Mouse (Mus musculus) cerebellum, postnatal 25 days (tissue): Measurements from ENCODE around the gene Lrp8.

ENCODE experiments used
- DNase-seq, 2 experiments: peaks; one replicate each; pipeline ENCODE4 v3.0.0; 2021; ENCODE audit warnings: mixed read lengths in 2 of 2

Gene Lrp8

DNA sequence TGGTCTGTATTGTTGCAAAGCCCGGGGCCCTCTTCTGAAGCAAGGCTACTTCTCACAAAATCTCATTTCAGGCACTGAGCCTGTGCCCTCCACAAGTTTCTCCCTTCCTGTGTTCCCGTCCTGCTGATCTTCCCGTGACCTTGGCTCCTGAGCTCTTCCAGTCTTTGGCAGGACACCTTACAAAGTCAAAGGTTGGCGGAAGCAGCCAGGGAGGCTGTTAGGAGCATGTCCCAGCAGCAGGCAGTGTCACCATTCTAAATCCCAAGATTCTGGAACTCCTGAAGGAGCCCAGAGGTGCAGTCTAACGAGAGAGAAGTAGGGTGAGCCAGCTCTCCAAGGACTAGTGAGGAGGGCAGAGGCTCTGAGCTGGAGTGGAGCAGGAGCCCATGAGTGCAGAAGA lies 46.5 kb downstream of the Lrp8 start:
- DNase-seq: peak; percentile 1 to 5

DNA sequence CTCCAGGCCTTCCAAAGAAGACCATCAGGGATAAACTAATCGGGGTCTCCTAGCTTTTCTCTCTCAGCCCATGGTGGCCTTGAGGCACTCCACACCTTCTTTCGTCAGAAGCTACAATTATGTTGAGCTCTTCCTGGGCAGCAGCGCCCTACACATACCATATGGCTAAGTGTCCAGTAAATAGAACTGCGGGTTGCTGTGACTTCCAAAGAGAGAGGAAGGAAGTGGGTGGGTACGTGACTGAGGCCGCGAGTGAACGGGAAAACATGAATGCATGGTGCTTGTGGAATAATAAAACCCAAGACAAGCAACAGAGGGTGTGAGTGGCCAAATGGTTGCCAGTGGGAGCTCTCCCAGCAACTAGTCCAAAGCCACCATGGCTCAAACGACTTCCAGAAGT lies 47.6 kb downstream of the Lrp8 start:
- DNase-seq: peak in 1 of 2 experiments; percentile 1

DNA sequence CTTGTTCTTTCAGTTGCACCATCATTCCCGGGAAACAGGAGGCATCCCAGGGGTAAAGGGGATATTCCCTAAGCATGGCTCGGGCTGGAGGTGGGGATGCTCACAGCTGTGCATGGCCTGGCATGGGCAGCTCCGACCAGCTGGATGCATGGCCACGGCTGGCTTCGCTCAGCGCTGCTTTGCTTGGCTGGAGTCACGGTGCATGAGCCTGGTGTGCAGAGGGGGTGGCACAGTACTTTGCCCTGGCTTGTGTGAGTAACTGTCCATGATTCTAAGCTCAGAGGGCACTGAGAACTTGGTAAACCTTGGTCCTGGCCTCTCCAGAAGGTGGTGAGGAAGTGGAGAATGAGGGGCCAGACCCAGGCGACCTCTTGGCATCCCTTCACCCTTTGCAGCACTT lies 48.0 kb downstream of the Lrp8 start:
- DNase-seq: peak in 1 of 2 experiments; percentile 5

DNA sequence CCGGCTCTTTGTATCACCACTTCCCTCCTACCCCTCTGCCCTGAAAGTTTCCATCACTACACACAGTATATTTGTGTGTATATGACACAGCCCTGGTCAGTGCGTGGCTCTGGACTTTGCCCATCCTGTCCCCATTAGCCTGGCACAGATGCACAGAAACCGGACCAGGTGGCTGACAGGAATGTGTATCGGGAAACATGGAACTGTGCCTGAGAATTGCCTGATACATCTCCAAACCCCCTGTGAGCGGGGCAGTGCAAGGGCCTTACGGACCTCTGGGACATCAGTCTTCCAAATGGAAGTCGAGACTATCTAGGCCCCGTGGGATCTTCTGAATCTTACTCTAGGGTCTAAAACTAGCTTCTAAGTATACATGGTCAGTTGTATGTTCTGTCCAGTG lies 51.3 kb downstream of the Lrp8 start:
- DNase-seq: peak; percentile 20 to 53

DNA sequence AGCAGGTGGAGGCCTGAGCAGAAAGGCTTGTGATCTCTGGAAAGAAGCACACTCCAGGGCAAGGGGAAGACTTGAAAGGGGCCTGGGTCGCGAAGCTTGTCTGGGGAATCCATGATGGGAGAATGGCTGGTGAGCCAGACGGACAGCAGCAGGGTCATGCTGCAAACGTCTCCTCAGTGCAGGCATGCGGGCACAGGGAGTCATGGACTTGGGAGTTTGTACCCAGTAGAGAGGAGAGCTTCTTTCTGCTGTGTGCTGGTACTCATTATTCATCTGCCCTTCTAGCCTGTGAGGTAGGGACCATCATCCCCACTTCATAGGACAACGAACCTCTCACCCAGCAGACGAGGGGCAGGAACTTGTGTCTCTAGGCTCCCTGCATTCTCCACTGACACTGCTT lies 51.8 kb downstream of the Lrp8 start:
- peak in 1 of 2 experiments; percentile 4 for DNase-seq

DNA sequence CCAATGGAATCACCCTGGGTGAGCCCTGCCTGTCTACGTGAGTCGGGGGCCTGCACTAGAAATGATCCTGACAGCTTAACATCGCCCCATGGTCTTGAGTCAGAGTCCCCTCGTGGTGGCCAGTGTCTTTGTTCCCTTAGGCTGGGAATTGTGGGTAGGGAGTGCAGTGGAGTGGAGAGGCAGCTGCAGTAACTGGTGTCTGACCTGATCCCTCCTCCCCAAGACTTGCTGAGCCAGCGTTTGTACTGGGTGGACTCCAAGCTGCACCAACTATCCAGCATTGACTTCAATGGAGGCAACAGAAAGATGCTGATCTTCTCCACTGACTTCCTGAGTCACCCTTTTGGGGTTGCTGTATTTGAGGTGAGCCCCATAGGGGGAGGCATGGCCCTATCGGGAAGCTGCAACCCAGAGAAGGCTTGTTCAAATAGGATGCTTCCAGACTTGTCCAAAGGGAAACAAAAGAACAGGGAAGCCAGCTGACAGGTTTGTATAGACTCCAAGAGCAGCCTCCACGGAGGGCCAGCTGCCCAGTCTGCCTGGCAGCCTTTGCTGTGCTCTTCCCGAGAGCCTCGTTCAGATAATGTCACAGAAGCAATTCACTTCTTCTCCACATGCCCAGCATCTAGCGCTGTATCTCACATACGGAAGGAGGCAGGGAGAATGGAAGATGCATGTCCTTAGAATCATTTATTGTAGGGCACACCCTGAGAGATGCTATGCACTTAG lies 55.1 kb downstream of the Lrp8 start:
- DNase-seq: peak; percentile 65 to 77

DNA sequence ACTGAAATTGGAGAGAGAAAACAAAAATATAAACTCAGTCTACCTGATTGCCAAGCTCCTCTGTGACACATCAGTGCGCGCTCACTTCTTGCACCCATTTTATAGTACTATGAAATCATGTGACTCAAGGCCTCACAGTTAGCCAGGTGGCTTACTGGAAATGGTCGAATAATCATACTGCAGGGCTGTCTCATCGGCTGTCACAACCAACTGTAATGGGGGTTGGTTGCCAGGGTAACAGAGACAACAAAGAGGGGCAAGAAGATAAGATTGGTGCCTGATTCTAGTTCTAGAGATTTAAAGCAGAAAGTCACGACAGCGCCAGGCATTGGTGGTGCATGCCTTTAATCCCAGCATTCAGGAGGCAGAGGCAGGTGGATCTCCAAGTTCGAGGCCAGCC lies 56.9 kb downstream of the Lrp8 start:
- no peak for DNase-seq

DNA sequence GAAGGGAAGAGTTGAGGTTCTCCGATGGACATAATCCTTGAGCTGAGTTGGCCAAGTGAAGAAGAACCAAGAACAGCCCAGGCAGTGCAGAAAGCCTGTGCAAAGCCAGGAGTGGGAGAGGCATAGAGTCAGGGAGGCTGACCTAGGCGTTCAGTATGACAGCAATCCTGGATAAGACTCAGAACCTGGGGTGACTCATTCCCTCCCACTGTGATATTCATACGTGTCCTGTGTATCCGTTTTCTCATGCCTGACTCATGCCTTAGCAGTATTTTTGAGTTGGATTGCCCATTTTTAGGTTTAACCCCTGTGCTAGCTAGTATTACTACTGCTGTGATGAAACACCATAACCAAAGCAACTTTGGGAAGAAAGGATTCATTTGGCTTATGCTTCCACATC lies 62.8 kb downstream of the Lrp8 start:
- no peak for DNase-seq

DNA sequence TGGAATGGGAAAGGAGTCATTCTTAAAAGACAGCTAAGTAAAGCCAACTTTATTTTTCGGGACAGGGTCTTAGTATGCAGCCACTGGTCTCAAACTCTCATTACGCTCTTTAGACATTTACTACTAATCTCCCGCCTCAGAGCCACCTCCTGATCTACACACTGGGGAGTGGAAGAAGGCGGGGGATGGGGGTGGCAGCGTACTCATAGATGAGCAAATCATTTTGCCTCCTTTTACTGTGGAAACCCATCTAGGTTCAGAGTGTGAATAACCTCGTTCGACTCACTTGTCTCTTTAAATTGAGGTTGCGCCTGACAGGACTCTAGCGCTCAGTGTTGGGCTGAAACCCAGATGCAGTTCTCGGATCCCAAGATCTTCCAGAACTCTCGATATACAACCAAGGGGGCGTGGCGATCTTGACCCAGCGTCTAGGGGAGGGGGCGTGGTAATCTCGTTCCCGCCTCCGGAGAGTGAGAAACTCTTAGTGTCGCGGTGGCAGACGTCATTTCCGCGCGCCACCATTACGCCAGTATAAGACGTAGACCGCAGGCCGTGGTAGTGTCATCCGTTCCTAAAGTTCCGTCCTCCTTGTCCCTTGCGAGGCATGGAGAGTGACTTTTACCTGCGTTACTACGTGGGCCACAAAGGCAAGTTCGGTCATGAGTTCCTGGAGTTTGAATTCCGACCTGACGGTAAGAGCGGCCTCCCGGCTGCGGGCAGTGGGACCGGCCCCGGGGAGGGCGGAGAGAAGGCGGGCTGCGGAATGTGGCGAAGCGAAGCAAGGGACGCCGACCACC lies 77.4 kb downstream of the Lrp8 start, which contains the start of gene Magoh:
Gene Magoh (plus strand): TSS at position 502 of the 797 bp plus-strand sequence.
- DNase-seq: peak; percentile 95 to 98

DNA sequence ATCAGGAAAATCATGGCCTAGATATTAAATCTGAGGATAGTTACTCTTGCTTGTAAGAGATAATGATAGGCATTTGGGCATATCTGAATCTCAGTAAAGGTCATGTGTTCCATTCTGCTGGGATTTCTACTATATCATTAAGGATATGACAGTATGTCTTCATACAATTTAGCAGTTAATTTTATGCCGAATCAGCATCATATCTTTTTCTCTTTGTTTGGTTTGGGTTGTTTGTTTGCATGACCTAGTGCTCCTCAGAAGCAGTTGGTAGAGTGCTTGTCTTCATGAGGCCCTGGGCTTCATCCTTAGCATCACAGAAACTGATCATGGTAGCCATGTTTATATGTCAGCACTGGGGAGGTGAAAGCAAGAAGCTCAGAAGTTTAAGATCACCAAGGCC lies 79.6 kb downstream of the Lrp8 start:
- DNase-seq: no peak

DNA sequence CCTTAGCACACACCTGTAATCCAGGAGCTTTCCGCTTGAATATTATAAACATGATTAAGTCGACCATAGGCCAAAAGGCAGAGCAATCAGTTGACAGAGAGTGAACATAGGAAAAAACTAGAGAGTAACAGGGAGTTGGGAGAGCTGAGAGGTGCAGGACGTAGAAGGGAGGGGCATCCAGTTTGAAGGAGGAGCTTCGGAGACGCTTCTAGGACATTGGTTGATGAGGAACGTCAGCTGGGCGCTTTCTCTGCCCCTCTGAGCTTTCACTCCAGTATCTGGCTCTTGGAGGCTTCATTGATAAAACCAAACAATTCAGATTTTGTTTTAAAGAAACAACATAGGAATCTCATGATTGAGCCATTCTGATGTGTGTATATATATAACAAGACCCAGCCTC lies 84.3 kb downstream of the Lrp8 start:
- no peak for DNase-seq

DNA sequence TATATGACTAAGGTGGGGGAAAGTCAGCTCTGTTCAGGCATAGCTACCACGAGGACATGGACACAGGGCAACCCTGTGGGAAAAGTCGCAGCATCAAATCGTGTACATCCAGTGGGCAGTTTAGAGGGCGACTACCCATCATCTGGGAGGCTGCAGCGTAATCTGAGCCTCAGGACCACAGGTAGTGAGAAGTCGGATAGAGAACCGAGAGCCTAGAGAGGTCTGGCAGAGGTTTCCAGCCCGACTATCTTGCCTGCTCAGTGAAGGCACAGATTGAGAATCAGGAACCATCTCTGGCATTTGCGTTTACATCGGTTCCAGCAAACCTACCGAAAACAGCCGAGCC lies 87.3 kb downstream of the Lrp8 start:
- DNase-seq: no peak

DNA sequence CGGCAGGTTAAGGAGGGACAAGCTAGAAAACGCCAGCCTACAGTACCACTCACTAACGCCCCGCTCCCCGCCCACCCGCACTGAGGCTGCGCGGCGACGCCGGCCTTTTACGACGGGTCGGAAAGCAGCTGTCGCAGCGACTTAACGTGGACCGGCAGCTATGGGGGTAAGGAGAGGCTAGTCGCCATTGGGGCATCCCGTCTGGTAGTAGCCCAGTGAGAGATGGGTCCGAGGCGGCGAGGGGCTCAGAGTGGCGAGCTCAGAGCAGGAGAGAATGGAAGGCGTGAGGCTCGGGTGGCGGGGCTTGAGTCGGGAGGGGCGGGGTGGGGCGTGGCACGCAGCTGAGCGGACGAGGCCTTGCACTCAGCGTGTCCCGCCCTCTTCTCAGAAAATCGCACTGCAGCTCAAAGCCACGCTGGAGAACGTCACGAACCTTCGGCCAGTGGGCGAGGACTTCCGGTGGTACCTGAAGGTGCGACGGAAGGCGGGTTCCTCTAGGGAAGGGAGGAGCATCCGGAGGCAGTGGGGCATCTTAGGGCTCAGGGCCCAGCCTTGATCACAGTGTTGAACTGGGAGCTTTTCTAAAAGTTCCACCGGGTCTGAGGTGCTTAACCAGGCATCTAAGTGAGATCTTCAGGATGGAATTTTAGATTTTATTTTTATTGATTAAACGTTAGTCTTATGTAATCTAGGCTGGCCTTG lies 87.8 kb downstream of the Lrp8 start, which contains the start of gene 0610037L13Rik:
Gene 0610037L13Rik (plus strand): TSS at position 83 of the 702 bp plus-strand sequence.
- peak; percentile 96 for DNase-seq

DNA sequence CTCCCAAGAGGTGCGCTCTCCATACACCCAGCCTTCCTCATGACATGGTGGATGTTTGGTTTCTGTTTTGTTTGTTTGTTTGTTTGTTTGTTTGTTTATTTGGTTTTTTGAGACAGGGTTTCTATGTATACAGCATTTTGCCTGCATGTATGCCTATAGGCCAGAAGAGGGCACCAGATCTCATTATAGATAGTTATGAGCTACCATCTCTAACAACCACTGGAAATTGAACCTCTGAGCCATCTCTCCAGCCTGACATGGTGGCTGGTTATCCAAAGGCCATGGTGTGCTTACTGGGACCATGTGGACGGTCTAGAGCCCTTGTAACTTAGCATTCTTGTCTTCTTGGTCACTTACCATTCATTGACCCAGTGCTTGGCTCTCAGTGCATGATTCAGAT lies 90.6 kb downstream of the Lrp8 start:
- DNase-seq: no peak

DNA sequence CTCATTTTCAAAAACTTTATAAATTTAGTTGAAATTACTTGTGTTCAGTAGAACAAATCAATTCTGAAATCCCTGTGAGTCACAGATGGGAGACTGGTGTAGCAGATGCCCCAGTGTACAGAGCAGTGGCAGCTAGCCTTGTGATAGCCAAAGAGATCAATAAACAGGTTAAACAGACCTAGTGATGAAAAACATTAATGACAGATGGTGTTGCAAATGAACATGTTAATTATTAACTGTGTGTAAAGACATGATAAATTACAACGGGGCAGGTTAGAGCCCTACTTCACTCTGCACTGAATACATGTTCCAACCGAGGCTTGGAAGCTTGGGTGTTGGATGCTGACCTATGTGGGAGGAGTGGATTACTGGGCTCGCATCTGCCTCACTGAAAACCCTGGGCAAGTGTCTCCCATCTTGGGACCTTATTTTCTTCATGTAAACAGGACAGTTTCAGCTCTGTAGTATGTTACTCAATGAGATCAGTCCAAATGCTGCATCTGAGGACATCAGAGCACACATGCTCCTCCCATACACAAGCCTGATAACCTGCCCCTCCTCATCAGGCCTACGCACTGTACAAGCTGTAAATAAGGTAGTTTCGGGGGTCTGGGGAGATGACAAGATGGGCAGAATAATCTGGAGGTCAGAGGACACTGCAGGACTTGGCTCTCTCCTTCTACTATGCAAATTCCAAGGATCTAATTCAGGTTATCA lies 97.3 kb downstream of the Lrp8 start:
- no peak for DNase-seq

DNA sequence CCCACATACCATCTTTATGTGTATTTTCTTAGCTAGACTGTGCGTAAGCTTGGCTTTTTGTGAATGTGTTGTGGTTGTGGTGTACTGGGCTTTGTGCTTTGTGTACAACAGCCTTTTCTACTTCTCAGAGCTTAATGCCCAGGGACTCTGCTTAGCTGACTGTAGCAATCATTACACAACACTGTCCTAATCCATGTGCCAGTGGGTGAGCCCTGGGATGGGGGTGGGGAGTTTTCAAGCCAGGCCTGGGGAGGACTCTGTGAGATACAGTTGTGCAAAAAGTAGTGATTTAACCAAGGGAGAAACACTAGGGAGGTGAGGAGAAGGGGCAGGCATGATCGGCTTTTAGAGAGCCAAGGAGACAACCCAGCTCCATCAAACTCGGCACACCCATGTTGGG lies 98.1 kb downstream of the Lrp8 start:
- no peak for DNase-seq

DNA sequence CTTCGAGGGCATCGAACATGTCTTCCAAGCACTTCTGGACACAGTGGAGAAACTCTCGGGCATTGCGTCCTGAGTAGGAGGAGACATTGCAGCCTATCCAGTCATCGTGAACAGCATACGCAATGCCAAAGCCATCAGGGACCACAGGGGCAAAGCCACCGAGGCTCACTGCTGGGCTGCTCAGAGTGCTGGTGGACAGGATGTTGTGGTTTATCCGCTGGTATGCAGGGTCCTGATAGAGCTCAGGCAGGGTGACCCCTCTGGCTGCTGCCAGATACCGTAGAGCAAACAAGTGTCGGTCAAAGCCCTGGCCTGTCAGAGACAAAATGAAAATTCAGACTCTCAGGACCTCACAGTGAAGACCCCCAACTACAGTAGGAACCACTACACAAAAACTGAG lies 102.2 kb downstream of the Lrp8 start:
- DNase-seq: no peak

DNA sequence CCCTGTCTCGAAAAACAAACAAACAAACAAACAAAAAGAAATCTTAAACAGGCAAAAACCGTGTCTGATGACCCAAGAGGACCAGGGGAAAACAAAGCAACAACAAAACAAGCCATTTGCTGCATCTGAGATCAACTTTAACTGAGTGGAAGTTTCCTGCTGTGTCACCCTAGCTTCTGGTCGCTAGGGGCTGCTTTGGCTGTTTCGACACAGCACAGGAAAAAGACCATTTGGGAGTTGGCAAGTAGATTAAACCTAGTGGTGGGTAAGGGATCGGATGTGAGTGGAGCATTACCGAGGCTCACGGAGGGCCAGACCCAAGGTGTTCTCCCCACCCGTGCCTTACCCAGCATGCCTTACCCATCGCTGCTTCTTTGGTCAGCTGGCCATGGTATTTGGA lies 104.5 kb downstream of the Lrp8 start:
- DNase-seq: no peak

DNA sequence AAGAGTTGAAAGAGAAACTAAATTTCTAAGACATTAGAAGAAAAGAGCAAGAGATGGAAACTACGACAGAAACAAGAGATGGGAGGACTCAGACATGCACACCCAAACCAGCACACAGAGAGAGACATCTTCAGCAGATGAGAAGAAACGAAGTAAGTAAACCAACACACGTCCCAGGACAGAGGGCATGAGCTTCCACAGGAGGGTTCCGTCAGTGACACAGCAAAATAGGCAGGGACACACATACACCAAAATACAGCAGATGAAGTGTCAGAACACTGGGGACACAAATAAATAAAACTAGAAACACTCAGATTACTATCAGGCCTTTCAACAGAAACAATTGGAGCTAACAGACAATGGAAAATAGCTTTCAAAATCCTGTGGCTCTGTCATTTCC lies 108.0 kb downstream of the Lrp8 start:
- DNase-seq: no peak

DNA sequence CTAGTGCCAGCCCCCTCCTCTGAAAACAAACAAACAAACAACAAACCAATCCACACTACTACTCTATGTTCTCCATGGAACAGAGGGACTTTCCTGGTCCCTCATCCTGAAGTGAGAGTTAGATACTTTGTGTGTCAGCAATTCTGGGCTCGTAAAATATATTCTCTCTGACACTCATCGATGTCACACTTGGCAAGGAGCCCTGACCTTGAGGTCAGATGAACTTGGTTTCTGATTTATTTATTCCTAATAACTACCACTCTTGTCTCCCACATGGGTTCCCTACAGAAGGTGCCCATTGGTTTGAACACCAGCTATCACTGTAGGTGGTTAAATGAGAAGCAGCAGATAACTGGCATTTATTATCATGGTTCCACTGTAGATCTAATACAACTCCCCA lies 118.3 kb downstream of the Lrp8 start:
- DNase-seq: no peak

DNA sequence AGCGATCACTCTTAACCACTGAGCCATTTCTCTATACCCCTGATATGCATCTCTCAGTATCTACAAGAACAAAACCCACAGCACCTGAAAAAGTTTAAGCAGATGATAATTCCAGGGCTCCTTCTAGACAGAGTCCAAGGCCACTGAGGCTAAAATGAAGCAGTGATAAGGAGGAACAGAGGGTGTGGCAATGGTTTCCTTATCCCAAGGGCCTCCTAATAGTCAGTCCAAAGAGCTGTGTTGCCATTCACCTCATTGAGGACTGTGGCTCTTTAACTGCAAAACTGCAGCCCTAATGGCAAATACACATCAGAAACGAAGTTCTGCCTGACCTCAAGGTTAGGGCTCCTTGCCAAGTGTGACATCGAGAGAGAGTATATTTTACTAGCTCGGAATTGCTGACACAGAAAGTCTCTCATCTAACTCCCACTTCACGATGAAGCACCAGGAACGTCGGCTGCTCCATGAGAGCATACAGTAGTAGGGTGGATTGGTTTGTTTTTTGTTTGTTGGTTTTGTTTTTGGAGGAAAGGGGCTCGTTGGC lies 119.2 kb downstream of the Lrp8 start:
- no peak for DNase-seq

DNA sequence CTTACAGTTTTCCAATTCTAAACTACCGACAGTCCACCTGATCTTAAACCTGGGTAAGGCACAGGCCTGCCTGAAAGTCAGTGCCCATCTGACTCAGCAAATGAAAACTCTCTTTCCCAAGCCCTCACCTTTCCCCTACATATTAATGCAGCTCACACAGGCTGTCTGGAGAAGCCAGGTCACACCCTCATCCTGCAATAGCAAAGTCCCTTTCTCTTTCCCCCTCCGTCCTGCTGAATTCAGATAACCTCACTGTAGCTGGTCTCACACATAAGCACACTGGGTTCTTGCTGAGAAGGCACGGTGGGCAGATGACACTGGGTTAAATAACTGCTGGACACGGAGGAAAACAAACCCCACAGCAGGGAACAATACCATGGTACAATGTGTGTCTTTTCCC lies 119.9 kb downstream of the Lrp8 start:
- DNase-seq: no peak
